15 mouse cellular contexts compared by ENCODE assay signal in genomic region chr9:88214758-88215157, GRCm38 (mm10).
"Had no signal": no experiment of that assay in that cellular context is flagged by ENCODE, and none has a peak within 500 bp of the region (broad histone marks: within the 10 kb centered on the region; RNA-seq: fewer than 3 reads in every experiment).

No protein-coding gene starts in this region.

- H3K4me2 ChIP-seq: liver, embryonic 12.5 days; liver, embryonic 15.5 days; lung, embryonic 15.5 days; midbrain, embryonic 11.5 days had no signal

- H3K9me3 ChIP-seq: liver, embryonic 12.5 days; liver, embryonic 15.5 days; lung, embryonic 15.5 days had no signal

- H3K27ac ChIP-seq: liver, embryonic 12.5 days; liver, embryonic 15.5 days; lung, embryonic 15.5 days had no signal

- H3K27me3 ChIP-seq: liver, embryonic 12.5 days; liver, embryonic 15.5 days; lung, embryonic 15.5 days had no signal

- DNase-seq: kidney, adult 2 months; kidney, postnatal 10 days; kidney, postnatal 36 days; left cerebral cortex, postnatal 4 days; liver; lung, adult 18-20 months; lung, postnatal 14 days; lung, postnatal 4 days; midbrain, embryonic 14.5 days; thymus, adult 18-20 months; thymus, postnatal 36 days had no signal

- ATAC-seq: liver, embryonic 12.5 days had no signal

- H3K4me3 ChIP-seq: liver, embryonic 12.5 days; liver, embryonic 15.5 days; lung, embryonic 15.5 days had no signal

- H3K36me3 ChIP-seq: liver, embryonic 12.5 days; liver, embryonic 15.5 days; lung, embryonic 15.5 days had no signal

- H3K4me1 ChIP-seq: liver, embryonic 12.5 days; liver, embryonic 15.5 days; lung, embryonic 15.5 days had no signal

- H3K9ac ChIP-seq: liver, embryonic 12.5 days; liver, embryonic 15.5 days; lung, embryonic 15.5 days had no signal
